Mouse (Mus musculus) heart, embryonic 16.5 days (tissue): ENCODE measurements around the gene Actl11. TPM values are rescaled to one million over a fixed set of nuclear protein-coding genes. Genes with fewer than 3 reads are reported as not detected.

Experiments used
- ATAC-seq: fragments of 200-750 bp; cut with Nextera tagmentation; replicated peaks from 2 replicates; pipeline ENCODE4 v1.8.0; 2017; ENCODE audit warnings: moderate number of reproducible peaks; ENCODE audit not compliant: insufficient read depth, low FRiP score; ENCODE audit errors: extremely low read depth
- H3K27ac ChIP-seq: fragments of 300-500 bp; sonication (generic); 2 replicates; pipeline ENCODE4 v1.5.1; 2014; ENCODE audit warnings: mild to moderate bottlenecking, low read length, control low read depth, moderate library complexity
- H3K27me3 ChIP-seq: fragments of 300-500 bp; sonication (generic); 2 replicates; pipeline ENCODE4 v1.6.1; 2014; ENCODE audit warnings: low read length, mixed read lengths; ENCODE audit not compliant: control insufficient read depth, insufficient read depth
- H3K36me3 ChIP-seq: fragments of 300-500 bp; sonication (generic); 2 replicates; pipeline ENCODE4 v1.6.1; 2014; ENCODE audit not compliant: control insufficient read depth, insufficient read depth
- H3K4me1 ChIP-seq: fragments of 300-500 bp; sonication (generic); 2 replicates; pipeline ENCODE4 v1.6.1; 2014; ENCODE audit warnings: low read length, mixed read lengths; ENCODE audit not compliant: control insufficient read depth, insufficient read depth
- H3K4me2 ChIP-seq: fragments of 300-500 bp; sonication (generic); 2 replicates; pipeline ENCODE4 v1.6.1; 2014; ENCODE audit warnings: low read depth, mild to moderate bottlenecking, control low read depth, low read length
- H3K4me3 ChIP-seq: fragments of 300-500 bp; sonication (generic); 2 replicates; pipeline ENCODE4 v1.5.1; 2014; ENCODE audit warnings: mild to moderate bottlenecking, control low read depth, low read length
- H3K9ac ChIP-seq: fragments of 300-500 bp; sonication (generic); 2 replicates; pipeline ENCODE4 v1.6.1; 2014; ENCODE audit warnings: low read length, control low read depth
- H3K9me3 ChIP-seq: fragments of 300-500 bp; sonication (generic); replicated peaks from 2 replicates; pipeline ENCODE4 v1.6.1; 2016; ENCODE audit warnings: low read length; ENCODE audit not compliant: control insufficient read depth
- WGBS: fragments of 180-500 bp; shearing (Covaris S2); extraction: QIAGEN DNeasy Blood & Tissue Kit; methylation state at CpG from one replicate; pipeline ENCODE4 v1.1.7; 2014; 5-methylcytosine and 5-hydroxymethylcytosine counted together
- polyA plus RNA-seq: library from polyadenylated mRNA; unstranded; fragments of >200 nt; fragmentation: Nextera tagmentation; extraction: Ambion mirVana; gene quantifications from 2 replicates; pipeline ENCODE4 v1.2.1, GENCODE M21; 2015

Actl11 gene
- polyA plus RNA-seq, 1 experiment from 2014 or later: not detected

DNA sequence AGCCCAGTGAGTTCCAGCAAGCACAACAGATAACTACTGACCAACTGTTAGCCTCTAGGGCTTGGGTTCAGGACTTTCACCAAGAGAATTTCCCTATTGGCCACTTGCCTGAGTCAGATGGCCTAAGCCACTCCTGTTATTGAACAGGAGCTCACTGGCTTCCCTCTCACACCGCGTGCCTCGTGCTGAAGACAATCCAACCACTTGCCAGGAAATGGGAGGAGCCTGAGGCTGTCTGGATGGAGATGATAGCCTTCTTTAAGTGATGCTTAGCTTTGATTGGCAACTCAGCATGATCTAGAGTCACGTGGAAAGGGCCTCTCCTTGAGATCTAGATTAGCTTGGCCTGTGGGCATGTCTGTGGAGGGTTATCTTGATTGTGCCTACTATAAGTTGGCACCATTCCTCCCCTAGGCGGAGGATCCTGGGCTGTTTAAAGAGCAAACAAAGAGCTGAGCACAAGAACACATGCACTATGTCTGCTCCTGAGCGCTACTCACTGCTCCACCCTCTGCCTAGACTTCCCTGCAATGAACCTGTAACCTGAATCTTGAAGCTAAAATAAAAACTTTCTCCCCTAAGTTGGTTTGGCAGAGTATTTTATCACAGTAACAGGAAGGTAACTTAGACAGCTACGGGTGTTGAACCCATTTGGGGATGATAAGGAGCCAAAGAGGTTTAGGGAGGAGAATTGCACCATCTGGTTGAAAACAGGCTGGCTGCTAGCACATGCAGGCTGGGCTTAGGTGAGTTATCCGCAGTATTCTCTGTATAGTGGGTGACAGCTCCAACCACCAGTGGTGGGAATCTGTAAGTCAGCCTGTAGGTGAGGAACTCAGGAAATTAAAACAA is 43.6 kb downstream of the Actl11 start:
- no peak overlapping the region for H3K4me3 ChIP-seq
- 54% methylated on average over 8 of the region's 8 CpGs for WGBS

GRCm38 (mm10) chr9:107974491-107975171 is 46.4 kb downstream of the Actl11 start:
- H3K4me1 ChIP-seq: peaks cover 24% of the 10 kb centered on the region
- peak overlapping the region; percentile 77 for H3K4me2 ChIP-seq
- H3K9ac ChIP-seq: peak overlapping the region; percentile 72; the same call in 1 of the 2 replicates
- H3K9me3 ChIP-seq: no peaks in the 10 kb centered on the region
- peaks cover 2% of the 10 kb centered on the region; the same call in 1 of the 2 replicates for H3K36me3 ChIP-seq
- no peaks in the 10 kb centered on the region for H3K27me3 ChIP-seq
- peak overlapping the region; percentile 94 for H3K27ac ChIP-seq
- 41% methylated on average over 10 of the region's 10 CpGs for WGBS
- ATAC-seq: no peak
- H3K4me3 ChIP-seq: no peak overlapping the region

More for the DNA sequence above, 43.6 kb downstream of the Actl11 start:
- peak overlapping the region; percentile 34; the same call in 1 of the 2 replicates for H3K27ac ChIP-seq
- no peaks in the 10 kb centered on the region for H3K9me3 ChIP-seq
- H3K4me1 ChIP-seq: peaks cover 24% of the 10 kb centered on the region
- no peak overlapping the region for H3K9ac ChIP-seq
- H3K36me3 ChIP-seq: no peaks in the 10 kb centered on the region
- ATAC-seq: no peak
- H3K27me3 ChIP-seq: no peaks in the 10 kb centered on the region
- H3K4me2 ChIP-seq: no peak overlapping the region

GRCm38 (mm10) chr9:107975399-107976386 is 47.4 kb downstream of the Actl11 start, which contains the start of gene Uba7:
Gene Uba7, plus strand, starts transcription at chr9:107975505.
- Histone ChIP-seq H3K9me3 (no peaks in the 10 kb centered on the region), H3K36me3 (peaks cover 5% of the 10 kb centered on the region; the same call in 1 of the 2 replicates), H3K4me3 (peak within 1 kb of the TSS; percentile 52), H3K27ac (peak within 1 kb of the TSS; percentile 94), H3K4me1 (peaks cover 26% of the 10 kb centered on the region), H3K9ac (peak within 1 kb of the TSS; percentile 72), H3K27me3 (no peaks in the 10 kb centered on the region), H3K4me2 (peak within 1 kb of the TSS; percentile 77)
- ATAC-seq: peak; percentile 77
- 36% methylated on average over 12 of the region's 12 CpGs for WGBS

GRCm38 (mm10) chr9:107978815-107979214 is 50.5 kb downstream of the Actl11 start:
- 88% methylated on average over 12 of the region's 12 CpGs for WGBS

More at GRCm38 (mm10) chr9:107978815-107979214, 50.5 kb downstream of the Actl11 start:
- H3K27me3 ChIP-seq: no peaks in the 10 kb centered on the region
- peaks cover 55% of the 10 kb centered on the region for H3K4me1 ChIP-seq
- no peak overlapping the region for H3K4me2 ChIP-seq
- no peak overlapping the region for H3K4me3 ChIP-seq
- H3K27ac ChIP-seq: no peak overlapping the region
- no peak overlapping the region for H3K9ac ChIP-seq
- H3K9me3 ChIP-seq: no peaks in the 10 kb centered on the region
- ATAC-seq: no peak
- peaks cover 5% of the 10 kb centered on the region; the same call in 1 of the 2 replicates for H3K36me3 ChIP-seq

Other genes starting within 250 kb of the Actl11 start
- 0.39 TPM in 2 replicates for gene Gnat1, start 248.8 kb upstream of the Actl11 start, polyA plus RNA-seq
- gene Sema3f, start 218.0 kb upstream of the Actl11 start, polyA plus RNA-seq: 3.9 and 4.7 TPM in 2 replicates
- gene Rbm5, start 157.5 kb upstream of the Actl11 start, polyA plus RNA-seq: 137 and 146 TPM in 2 replicates
- 48.3 and 48.8 TPM in 2 replicates for gene Rbm6, start 55.2 kb upstream of the Actl11 start, polyA plus RNA-seq
- gene Mon1a, start 40.3 kb upstream of the Actl11 start, polyA plus RNA-seq: 11.0 and 13.1 TPM in 2 replicates
- gene Mst1r, start 21.6 kb upstream of the Actl11 start, polyA plus RNA-seq: 2.4 and 2.8 TPM in 2 replicates
- gene Camkv, start 7.2 kb downstream of the Actl11 start, polyA plus RNA-seq: 0.77 and 2.3 TPM in 2 replicates
- gene Traip, start 21.7 kb downstream of the Actl11 start, polyA plus RNA-seq: 11.8 and 12.7 TPM in 2 replicates
- 24.1 and 24.2 TPM in 2 replicates for gene Uba7, start 47.0 kb downstream of the Actl11 start, polyA plus RNA-seq
- 2.6 and 3.0 TPM in 2 replicates for gene Gm20661, start 54.6 kb downstream of the Actl11 start, polyA plus RNA-seq
- gene Inka1, start 57.4 kb downstream of the Actl11 start, polyA plus RNA-seq: 40.9 and 44.0 TPM in 2 replicates
- 4.6 TPM in 2 replicates for gene Cdhr4, start 64.0 kb downstream of the Actl11 start, polyA plus RNA-seq
- gene Gm20662, start 67.9 kb downstream of the Actl11 start, polyA plus RNA-seq: 0.36 and 0.76 TPM in 2 replicates
- gene Ip6k1, start 74.0 kb downstream of the Actl11 start, polyA plus RNA-seq: 38.8 and 43.9 TPM in 2 replicates
- 21.6 and 26.0 TPM in 2 replicates for gene Gmppb, start 120.8 kb downstream of the Actl11 start, polyA plus RNA-seq
- gene Amigo3, start 124.7 kb downstream of the Actl11 start, polyA plus RNA-seq: 1.9 and 2.4 TPM in 2 replicates
- gene Mst1, start 152.0 kb downstream of the Actl11 start, polyA plus RNA-seq: 0.44 and 0.53 TPM in 2 replicates
- gene Rnf123, start 154.9 kb downstream of the Actl11 start, polyA plus RNA-seq: 31.3 and 34.7 TPM in 2 replicates
- 54.5 and 57.0 TPM in 2 replicates for gene Apeh, start 166.1 kb downstream of the Actl11 start, polyA plus RNA-seq